Mouse (Mus musculus): ENCODE data around the gene Acss2.

Acss2 gene

DNA sequence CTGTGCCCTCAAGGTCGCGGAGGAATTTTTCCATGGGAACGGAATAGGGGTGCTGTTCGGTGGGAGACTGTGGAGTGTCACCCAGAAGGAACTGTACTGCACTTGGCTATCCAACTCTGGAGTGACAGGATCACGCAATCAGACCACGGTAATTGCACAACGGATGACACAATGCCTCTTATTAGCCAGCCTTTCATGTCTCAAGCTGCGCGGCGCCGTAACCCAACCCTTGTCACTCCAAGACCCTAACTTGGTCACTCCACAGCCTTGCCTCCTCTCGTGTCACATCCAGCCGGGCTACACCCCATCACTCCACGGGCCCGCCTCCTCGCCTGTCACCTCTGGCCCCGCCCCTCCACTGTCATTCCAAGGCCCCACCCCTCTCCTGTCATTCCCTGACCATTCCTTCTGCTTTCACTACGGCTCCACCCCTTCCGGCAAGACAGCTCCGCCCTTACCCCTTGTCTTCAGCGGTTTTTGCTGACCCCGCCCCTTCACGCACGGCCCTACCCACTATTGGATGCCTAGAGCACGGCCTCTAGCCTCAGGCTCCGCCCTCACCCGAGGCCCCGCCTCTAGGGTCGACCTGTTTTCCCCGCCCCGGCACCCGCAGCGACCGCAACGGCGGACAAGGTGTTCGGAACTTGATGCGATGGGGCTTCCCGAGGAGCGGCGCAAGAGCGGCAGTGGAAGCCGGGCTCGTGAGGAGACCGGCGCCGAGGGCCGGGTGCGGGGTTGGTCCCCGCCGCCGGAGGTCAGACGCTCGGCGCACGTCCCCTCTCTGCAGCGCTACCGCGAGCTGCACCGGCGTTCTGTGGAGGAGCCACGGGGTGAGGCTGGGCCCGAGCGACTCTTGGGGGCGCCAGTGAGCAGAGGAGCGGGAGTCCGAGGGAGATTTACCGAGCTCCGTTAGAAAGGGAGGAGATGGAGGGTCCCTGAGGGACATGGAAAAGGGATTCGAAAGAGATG, at the start of gene Acss2, which contains the start of gene Ggt7:
Gene Acss2 (plus strand): TSS at position 494 of the 969 bp plus-strand sequence.
Gene Ggt7 (minus strand): TSS at position 783 of the 969 bp plus-strand sequence.
- peak; percentile 100 for DNase-seq

DNA sequence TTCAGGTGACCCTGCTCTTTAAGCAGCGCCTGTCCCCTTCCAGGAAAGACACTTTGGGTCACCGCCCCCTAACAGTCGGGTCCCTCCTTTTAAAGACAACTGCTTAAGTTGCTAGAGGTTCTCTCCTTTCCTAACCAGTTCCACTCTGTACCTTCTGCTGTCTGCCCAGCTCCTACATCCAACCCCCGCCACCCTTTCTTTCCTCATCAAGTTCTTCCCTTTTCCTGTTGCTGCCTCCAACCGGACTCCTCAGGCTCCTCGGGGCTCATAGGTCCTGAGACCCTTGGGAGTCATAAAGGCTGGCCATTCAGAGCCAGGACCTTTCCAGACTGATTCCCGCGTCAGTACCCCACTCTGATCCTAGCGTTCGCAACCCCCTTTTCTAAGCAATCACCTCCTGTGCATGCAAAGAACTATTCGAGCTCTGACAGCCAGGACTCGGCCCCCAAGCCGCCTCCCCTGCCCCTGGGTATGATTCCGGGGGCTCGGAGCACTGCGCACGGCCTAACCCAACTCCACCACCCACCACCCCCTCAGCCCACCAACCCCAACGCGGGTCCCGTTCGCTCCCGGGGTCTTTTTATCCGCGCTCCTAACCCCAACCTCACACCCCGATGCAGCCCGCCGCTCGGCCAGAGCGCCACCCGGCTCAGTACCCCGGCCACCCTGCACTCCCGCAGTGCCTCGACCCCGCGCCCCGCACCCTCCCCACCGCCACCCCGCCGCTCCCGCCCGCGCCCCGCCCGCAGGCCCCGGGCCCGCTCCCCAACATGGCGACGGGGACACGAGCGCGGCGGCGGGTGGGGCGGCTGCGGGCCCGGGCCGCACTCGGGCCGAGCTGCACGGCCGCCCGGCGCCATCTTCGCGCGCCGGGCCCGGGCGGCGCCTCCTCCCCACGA, 44.8 kb upstream of the Acss2 start:
- DNase-seq, result peak; percentile 52 to 70

DNA sequence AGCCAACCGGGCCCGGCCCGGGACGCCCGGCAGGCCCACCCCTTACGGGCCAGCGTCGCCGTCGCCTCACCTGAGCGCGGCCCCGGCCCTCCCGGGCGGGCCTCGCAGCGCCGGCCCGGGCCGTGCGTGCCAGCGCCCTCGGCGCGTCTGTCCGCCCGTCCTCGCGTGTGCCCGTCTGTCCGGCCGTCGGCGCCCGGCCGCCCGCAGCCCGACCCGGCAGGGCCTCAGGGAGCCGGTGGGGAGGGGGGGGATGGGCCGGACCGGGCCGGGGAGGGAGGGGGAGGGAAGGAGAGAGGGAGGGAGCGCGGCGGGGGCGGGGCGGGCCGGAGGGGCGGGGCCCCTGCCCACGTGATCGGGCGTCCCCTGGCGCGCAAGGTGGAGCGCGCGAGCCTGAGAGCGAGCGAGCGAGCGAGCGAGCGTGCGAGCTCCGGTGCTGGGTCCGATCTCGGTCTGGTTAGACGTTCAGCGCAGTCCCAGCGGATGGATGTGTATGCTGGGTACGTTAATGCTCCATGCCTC, 44.1 kb upstream of the Acss2 start, which contains the start of gene Ncoa6:
Gene Ncoa6 (minus strand): TSS at position 325 of the 519 bp plus-strand sequence.
- DNase-seq, result peak; percentile 56 to 57

DNA sequence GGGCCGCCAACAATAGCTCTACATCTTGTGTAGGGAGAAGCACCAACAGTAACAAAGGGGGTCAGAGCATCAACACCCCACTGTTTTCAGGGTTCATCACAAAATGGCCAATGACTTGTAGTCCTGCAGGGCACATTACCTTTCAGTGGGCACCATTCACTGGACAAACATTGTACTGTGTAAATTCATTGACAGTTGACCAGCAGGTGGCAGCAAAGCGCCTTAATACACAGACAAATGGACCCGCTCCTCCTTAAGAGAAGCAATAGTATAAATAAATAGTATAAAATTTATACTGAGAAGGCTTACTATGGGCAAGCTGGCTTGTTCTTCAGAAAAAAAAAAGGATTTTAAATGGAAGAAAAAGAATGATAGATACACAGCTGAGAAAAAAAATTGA, 35.7 kb upstream of the Acss2 start:
- peak; percentile 56 to 71 for DNase-seq

DNA sequence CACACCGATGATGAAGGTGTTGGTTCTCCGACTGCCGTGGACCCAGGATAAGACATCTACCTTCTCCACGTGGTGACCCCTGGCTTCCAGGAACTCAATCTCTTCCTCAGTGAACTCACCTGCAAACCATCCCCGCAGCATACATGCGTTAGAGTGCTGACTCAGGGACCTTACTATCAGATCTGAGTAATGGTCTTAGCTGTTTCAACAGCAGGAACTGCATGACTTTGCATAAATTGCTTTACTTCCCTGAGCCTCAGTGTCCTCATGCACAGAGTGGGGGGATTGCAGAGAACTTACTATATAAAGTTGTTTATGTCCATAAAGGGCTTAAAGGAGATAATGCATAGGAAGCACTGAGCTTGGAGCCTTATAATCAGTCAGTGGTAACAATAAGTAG, 26.8 kb upstream of the Acss2 start:
- DNase-seq, result no peak

DNA sequence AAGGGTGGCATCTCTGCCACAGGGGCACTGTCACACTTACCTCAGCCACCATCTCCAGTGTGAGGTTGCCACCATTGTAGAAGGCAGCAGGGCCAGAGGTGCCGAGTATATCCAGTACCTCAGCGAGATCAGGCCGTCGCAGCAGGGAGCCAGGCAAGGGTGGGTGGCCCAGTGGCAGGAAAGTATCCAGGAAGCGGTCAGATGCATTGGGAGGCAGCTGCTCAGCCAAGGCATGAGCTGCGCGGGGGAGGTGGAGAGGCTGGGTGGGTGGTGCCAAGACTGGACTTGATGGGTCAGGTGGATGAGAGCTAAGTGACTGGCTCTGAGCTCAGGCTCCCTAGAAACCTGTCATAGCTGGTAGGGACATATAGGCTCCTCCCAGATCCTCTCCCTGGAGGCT, 15.2 kb upstream of the Acss2 start:
- DNase-seq, result peak in 1 of 2 experiments; percentile 7

GRCm38 (mm10) chr2:155504440-155505355, 13.1 kb upstream of the Acss2 start:
- peak; percentile 56 to 76 for DNase-seq

- DNase-seq, result no peak
Measured at GRCm38 (mm10) chr2:155505811-155506210, 11.9 kb upstream of the Acss2 start.

DNA sequence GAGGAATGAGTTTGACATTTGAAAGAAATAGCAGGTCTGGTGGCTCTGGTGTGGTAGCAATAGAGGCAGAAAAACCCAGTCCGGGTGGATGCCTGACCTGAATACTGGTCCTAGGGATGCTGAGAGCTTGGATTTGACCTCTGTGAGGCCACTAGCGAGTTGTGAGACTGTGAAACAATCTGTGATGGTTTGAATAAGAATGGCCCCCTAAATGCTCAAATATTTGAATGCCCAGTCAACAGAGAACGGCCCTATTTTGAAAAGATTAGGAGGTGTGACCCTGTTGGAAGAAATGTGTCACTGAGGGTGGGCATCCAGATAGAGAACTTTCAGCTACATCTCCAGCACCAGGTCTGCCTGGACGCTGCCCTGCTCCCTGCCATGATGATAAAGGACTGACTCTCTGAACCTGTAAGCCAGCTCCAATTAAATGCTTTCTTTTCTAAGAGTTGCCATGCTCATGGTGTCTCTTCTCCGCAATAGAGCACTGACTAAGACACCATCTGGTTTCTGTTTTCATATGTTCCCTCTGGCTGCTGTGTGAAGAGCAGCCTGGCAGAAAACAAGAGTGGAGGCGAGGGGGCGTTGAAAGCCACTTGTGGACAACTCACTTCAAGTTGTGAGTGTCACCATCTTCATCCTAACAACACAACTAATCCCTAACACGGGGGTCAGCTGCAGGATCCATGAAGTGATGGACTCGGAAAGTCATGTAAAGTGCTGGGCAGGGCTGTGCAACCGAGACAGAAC, 9.9 kb upstream of the Acss2 start:
- no peak for DNase-seq

- DNase-seq, result peak; percentile 49 to 70
Measured at GRCm38 (mm10) chr2:155512479-155512878, 5.3 kb upstream of the Acss2 start.

GRCm38 (mm10) chr2:155513543-155513942, 4.2 kb upstream of the Acss2 start:
- DNase-seq, result no peak

- peak; percentile 68 to 74 for DNase-seq
Measured at GRCm38 (mm10) chr2:155514666-155515065, 3.1 kb upstream of the Acss2 start.

GRCm38 (mm10) chr2:155515941-155516340, 1.8 kb upstream of the Acss2 start:
- peak; percentile 62 to 71 for DNase-seq

DNA sequence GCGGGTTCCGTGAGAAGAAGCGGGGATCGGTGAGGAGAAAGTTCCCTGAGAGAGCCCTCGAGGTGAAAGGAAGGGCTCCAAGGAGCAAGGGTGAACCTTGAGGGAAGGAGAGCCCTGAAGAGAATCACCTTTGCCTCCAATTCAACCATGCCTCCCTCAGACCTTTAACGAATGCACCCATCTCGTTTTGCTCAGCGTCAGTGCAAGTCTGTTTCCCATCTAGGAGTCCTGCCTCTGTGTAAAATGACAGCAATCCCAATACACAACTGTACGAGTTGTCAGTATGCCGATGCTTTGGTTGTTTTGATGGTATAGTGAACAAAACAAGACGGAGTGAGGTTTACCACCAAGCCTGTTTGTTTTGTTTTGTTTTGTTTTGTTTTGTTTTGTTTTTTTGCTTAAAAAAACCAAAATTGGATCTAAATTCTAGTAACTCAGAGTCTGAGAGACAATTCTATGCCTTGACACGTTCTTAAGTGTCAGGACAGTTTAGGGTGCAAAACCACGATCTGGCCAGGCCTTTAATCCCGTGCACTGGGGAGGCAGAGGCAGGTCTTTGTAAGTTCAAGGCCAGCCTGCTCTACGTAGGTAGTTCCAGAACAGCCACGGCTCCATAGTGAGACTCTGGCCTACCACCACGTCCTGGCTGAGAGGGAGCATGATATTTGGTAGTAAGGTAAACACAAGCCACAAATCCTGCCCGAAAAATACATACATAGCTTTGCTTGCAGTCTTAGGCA, 953 bp downstream of the Acss2 start:
- DNase-seq, result no peak

DNA sequence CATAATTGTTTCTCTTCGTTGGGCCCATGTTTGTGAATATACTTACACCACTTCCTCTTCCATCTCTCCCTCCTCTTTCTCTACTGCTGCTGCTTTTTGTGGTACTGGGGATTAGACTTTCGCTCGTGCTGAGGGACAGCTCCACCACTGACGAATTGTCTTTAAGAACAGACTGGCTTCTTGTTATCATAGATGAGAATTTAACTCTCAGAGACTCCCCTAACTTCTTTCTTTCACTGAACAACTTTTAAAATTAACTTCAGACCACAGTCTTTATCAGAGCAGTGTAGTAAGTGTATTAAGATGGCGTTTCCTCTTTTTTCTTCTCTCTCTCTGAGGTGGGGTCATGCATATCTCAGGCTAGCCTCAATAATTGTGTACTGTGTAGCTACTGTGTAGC, 6.0 kb downstream of the Acss2 start:
- no peak for DNase-seq

GRCm38 (mm10) chr2:155524378-155524777, 6.6 kb downstream of the Acss2 start:
- DNase-seq, result no peak

- no peak for DNase-seq
Measured at GRCm38 (mm10) chr2:155527367-155527766, 9.6 kb downstream of the Acss2 start.

GRCm38 (mm10) chr2:155536292-155536691, 18.5 kb downstream of the Acss2 start:
- DNase-seq, result no peak

DNA sequence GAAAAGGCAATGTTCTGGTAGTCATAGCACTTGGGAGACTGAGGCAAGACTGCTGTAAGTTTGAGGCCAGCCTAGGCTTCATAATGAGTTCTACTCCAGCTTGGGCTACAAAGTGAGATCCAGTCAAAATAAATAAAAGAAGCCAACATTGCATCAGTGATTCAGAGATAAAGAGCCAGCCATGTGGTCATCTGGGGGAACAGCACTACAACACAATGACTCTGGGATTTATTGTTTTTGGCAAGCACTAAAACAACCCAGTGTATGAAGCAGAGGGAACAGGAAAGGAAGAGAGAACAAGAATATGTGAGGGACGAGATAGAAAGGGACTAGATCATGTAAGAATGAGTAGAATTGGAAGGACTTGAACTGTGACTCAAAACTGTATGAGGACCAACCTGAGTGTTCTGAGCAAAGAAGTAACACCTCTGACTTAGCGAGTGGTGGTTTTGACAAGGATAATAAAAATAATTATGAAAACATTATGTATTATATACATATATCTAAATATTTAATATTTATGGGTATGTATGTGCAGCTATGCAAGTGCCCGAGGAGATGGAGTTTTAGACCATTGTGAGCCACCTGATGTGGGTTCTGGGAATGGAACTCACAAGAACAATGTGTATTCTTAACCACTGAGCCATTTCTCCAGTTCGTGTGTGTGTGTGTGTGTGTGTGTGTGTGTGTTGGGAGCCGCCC, 20.2 kb downstream of the Acss2 start:
- DNase-seq, result no peak
